Mouse (Mus musculus) cortical plate, adult 2 months (tissue): Measurements from ENCODE around the gene Tmem219. TPM values are rescaled to one million over a fixed set of nuclear protein-coding genes. Genes with fewer than 3 reads are reported as not detected.
"Not testable (repeated sequence)": the region's sequence is repeated elsewhere in the genome, so short reads cannot be mapped to it uniquely, and the experiment has no call there.

ENCODE experiments used
- H3K27ac ChIP-seq: fragments of 200-500 bp; 2 replicates; pipeline ENCODE4 v1.5.1; 2012; ENCODE audit warnings: low read length, control low read depth, inconsistent platforms; ENCODE audit not compliant: insufficient read depth
- H3K4me1 ChIP-seq: fragments of 200-500 bp; 2 replicates; pipeline ENCODE4 v1.6.1; 2011; ENCODE audit warnings: low read length; ENCODE audit not compliant: control insufficient read depth, insufficient read depth
- H3K4me3 ChIP-seq: fragments of 200-500 bp; 2 replicates; pipeline ENCODE4 v1.5.1; 2011; ENCODE audit warnings: mild to moderate bottlenecking, low read length, control low read depth; ENCODE audit not compliant: insufficient read depth
- CTCF ChIP-seq: fragments of 200-500 bp; IDR thresholded peaks from 2 replicates; pipeline ENCODE4 v1.5.1; 2011; ENCODE audit warnings: mild to moderate bottlenecking, control low read depth, low read length; ENCODE audit not compliant: insufficient read depth; ENCODE audit errors: extremely low read depth
- POLR2A ChIP-seq: fragments of 200-500 bp; IDR thresholded peaks from 2 replicates; pipeline ENCODE4 v1.6.1; 2011; ENCODE audit warnings: mild to moderate bottlenecking, low read length, control low read depth; ENCODE audit not compliant: insufficient read depth; ENCODE audit errors: extremely low read depth
- polyA plus RNA-seq: library from polyadenylated mRNA; depleted of rRNA; stranded (reverse); fragments of >200 nt; gene quantifications from 2 replicates; pipeline ENCODE4 v1.2.3, GENCODE M21; 2012

Tmem219 gene
- polyA plus RNA-seq, 1 experiment: 35.9 TPM

- peak within 1 kb of the TSS; percentile 93 for H3K4me3 ChIP-seq
- peak within 1 kb of the TSS; percentile 48 for H3K27ac ChIP-seq
- peak; percentile 62; the same call in 1 of the 2 replicates for TF ChIP-seq POLR2A
- TF ChIP-seq CTCF: no peak
- 0 out of 2 replicates have a peak, but pooled peaks cover 1% of the 10 kb centered on the region for H3K4me1 ChIP-seq
Measured at GRCm38 (mm10) chr7:126928384-126929037, 5.8 kb upstream of the Tmem219 start, which contains the start of gene Kctd13. Gene Kctd13 (plus strand): TSS chr7:126928879.

GRCm38 (mm10) chr7:126926299-126926698 lies 3.6 kb upstream of the Tmem219 start:
- H3K4me3 ChIP-seq: no peak overlapping the region
- H3K4me1 ChIP-seq: 0 out of 2 replicates have a peak, but pooled peaks cover 1% of the 10 kb centered on the region
- TF ChIP-seq CTCF: no peak
- TF ChIP-seq POLR2A: no peak
- no peak overlapping the region for H3K27ac ChIP-seq

GRCm38 (mm10) chr7:126923999-126924398 lies 1.3 kb upstream of the Tmem219 start:
- no peak for TF ChIP-seq POLR2A
- TF ChIP-seq CTCF: no peak
- H3K27ac ChIP-seq: peak overlapping the region; percentile 63; the same call in 1 of the 2 replicates
- no peaks in the 10 kb centered on the region for H3K4me1 ChIP-seq
- H3K4me3 ChIP-seq: no peak overlapping the region

- H3K27ac ChIP-seq: peak overlapping the region; percentile 15; the same call in 1 of the 2 replicates
- no peak overlapping the region for H3K4me3 ChIP-seq
- TF ChIP-seq CTCF (no peak), POLR2A (no peak)
- H3K4me1 ChIP-seq: no peaks in the 10 kb centered on the region
Measured at GRCm38 (mm10) chr7:126921563-126921962, 1.2 kb downstream of the Tmem219 start.

GRCm38 (mm10) chr7:126919973-126920372 lies 2.7 kb downstream of the Tmem219 start:
- Histone ChIP-seq H3K4me3 (no peak overlapping the region), H3K4me1 (no peaks in the 10 kb centered on the region), H3K27ac (no peak overlapping the region)
- TF ChIP-seq CTCF (no peak), POLR2A (no peak)

GRCm38 (mm10) chr7:126918356-126918755 lies 4.4 kb downstream of the Tmem219 start:
- H3K4me1 ChIP-seq, H3K4me3 ChIP-seq, H3K27ac ChIP-seq: not testable (repeated sequence)

- no peak overlapping the region for H3K4me3 ChIP-seq
Measured at GRCm38 (mm10) chr7:126914844-126915243, 7.9 kb downstream of the Tmem219 start.

GRCm38 (mm10) chr7:126905590-126905989 lies 17.1 kb downstream of the Tmem219 start:
- no peaks in the 10 kb centered on the region for H3K4me1 ChIP-seq
- H3K4me3 ChIP-seq: no peak overlapping the region
- H3K27ac ChIP-seq: no peak overlapping the region
- TF ChIP-seq POLR2A: no peak
- TF ChIP-seq CTCF: no peak

More at GRCm38 (mm10) chr7:126914844-126915243, 7.9 kb downstream of the Tmem219 start:
- no peak for TF ChIP-seq CTCF
- no peak for TF ChIP-seq POLR2A
- Histone ChIP-seq H3K4me1 (no peaks in the 10 kb centered on the region), H3K27ac (no peak overlapping the region)

GRCm38 (mm10) chr7:126899781-126900180 lies 22.9 kb downstream of the Tmem219 start:
- H3K27ac ChIP-seq, H3K4me1 ChIP-seq, H3K4me3 ChIP-seq: not testable (repeated sequence)

- peaks cover 5% of the 10 kb centered on the region for H3K4me1 ChIP-seq
- peak overlapping the region; percentile 86 for H3K4me3 ChIP-seq
- TF ChIP-seq CTCF (no peak), POLR2A (peak; percentile 93)
- H3K27ac ChIP-seq: peak overlapping the region; percentile 86
Measured at GRCm38 (mm10) chr7:126898102-126898990, 24.4 kb downstream of the Tmem219 start.
